Mouse (Mus musculus): ENCODE measurements around the gene Nt5c2. TPM values are rescaled to one million over a fixed set of nuclear protein-coding genes. Genes with fewer than 3 reads are reported as not detected.

The Nt5c2 gene
- 71.8 and 77.9 TPM in 2 replicates for polyA plus RNA-seq (2014; fragmentation: Nextera tagmentation; extraction: Ambion mirVana)

GRCm38 (mm10) chr19:47014447-47015381, at the start of gene Nt5c2, which contains the start of gene Ina:
Nt5c2 (minus strand) TSS chr19:47015153.
Ina (plus strand) TSS chr19:47014698.
- Histone ChIP-seq H3K36me3 (ENCODE audit: control insufficient read depth, insufficient read depth, low read length) (no peaks in the 10 kb centered on the region), H3K27me3 (ENCODE audit: control insufficient read depth, insufficient read depth, low read length) (peaks cover 40% of the 10 kb centered on the region), H3K27ac (ENCODE audit: low read depth, low read length) (peak within 1 kb of the TSS; percentile 62; the same call in 1 of the 2 replicates), H3K9me3 (ENCODE audit: control insufficient read depth, low read length) (no peaks in the 10 kb centered on the region), H3K4me3 (ENCODE audit: low read depth, low read length) (peak within 1 kb of the TSS; percentile 43), H3K9ac (ENCODE audit: low read length) (peak within 1 kb of the TSS; percentile 52), H3K4me2 (ENCODE audit: low read depth, low read length, severe bottlenecking) (peak within 1 kb of the TSS; percentile 69), H3K4me1 (replicated peaks; ENCODE audit: control insufficient read depth, insufficient read depth, low read length) (peaks cover 8% of the 10 kb centered on the region)
- WGBS: under 1% methylated on average over 120 of the region's 124 CpGs
- ATAC-seq (replicated peaks; ENCODE audit: low FRiP score): peak; percentile 75
- DNase-seq (ENCODE audit: low spot score): peak; percentile 74

DNA sequence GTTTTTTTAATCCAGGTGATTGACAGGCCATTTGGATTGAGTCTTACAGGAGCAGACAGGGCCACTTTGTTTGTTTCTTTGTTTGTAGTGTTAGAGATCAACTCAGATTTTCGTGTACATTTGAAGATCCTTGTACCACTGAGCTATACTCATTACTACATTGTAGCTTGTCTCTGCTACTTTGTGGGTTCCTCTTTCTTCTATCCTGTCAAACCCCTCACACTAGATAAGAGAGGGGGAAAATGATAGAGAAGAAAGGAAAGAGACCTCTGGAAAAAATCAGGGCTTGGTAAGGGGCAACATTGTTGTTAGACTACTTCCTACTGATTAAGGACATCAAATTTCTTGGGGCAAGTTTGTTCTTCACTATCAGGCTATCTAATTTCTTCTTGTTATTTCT, 42.7 kb upstream of the Nt5c2 start:
- Histone ChIP-seq H3K9ac (ENCODE audit: low read length) (no peak overlapping the region), H3K36me3 (ENCODE audit: control insufficient read depth, insufficient read depth, low read length) (no peaks in the 10 kb centered on the region), H3K9me3 (ENCODE audit: control insufficient read depth, low read length) (no peaks in the 10 kb centered on the region), H3K27ac (ENCODE audit: low read depth, low read length) (no peak overlapping the region), H3K4me1 (replicated peaks; ENCODE audit: control insufficient read depth, insufficient read depth, low read length) (no peaks in the 10 kb centered on the region), H3K27me3 (ENCODE audit: control insufficient read depth, insufficient read depth, low read length) (no peaks in the 10 kb centered on the region), H3K4me2 (ENCODE audit: low read depth, low read length, severe bottlenecking) (no peak overlapping the region), H3K4me3 (ENCODE audit: low read depth, low read length) (no peak overlapping the region)
- ATAC-seq (replicated peaks; ENCODE audit: low FRiP score) (no peak), DNase-seq (ENCODE audit: low spot score) (no peak)
- WGBS: 69% methylated on average over 1 of the region's 1 CpGs

GRCm38 (mm10) chr19:47053471-47053870, 38.5 kb upstream of the Nt5c2 start:
- ATAC-seq (replicated peaks; ENCODE audit: low FRiP score) (no peak), DNase-seq (ENCODE audit: low spot score) (no peak)
- no peak overlapping the region for H3K4me2 ChIP-seq (ENCODE audit: low read depth, low read length, severe bottlenecking)
- H3K27me3 ChIP-seq (ENCODE audit: control insufficient read depth, insufficient read depth, low read length): no peaks in the 10 kb centered on the region
- no peaks in the 10 kb centered on the region for H3K36me3 ChIP-seq (ENCODE audit: control insufficient read depth, insufficient read depth, low read length)
- no peak overlapping the region for H3K4me3 ChIP-seq (ENCODE audit: low read depth, low read length)
- H3K4me1 ChIP-seq (replicated peaks; ENCODE audit: control insufficient read depth, insufficient read depth, low read length): peaks cover 8% of the 10 kb centered on the region; the same call in 1 of the 2 replicates
- no peaks in the 10 kb centered on the region for H3K9me3 ChIP-seq (ENCODE audit: control insufficient read depth, low read length)
- H3K9ac ChIP-seq (ENCODE audit: low read length): no peak overlapping the region
- 85% methylated on average over 4 of the region's 4 CpGs for WGBS
- no peak overlapping the region for H3K27ac ChIP-seq (ENCODE audit: low read depth, low read length)

- H3K36me3 ChIP-seq (ENCODE audit: control insufficient read depth, insufficient read depth, low read length): no peaks in the 10 kb centered on the region
- ATAC-seq (replicated peaks; ENCODE audit: low FRiP score): no peak
- no peaks in the 10 kb centered on the region for H3K9me3 ChIP-seq (ENCODE audit: control insufficient read depth, low read length)
- no peak overlapping the region for H3K4me2 ChIP-seq (ENCODE audit: low read depth, low read length, severe bottlenecking)
- no peaks in the 10 kb centered on the region for H3K27me3 ChIP-seq (ENCODE audit: control insufficient read depth, insufficient read depth, low read length)
- H3K4me3 ChIP-seq (ENCODE audit: low read depth, low read length): no peak overlapping the region
- H3K27ac ChIP-seq (ENCODE audit: low read depth, low read length): no peak overlapping the region
- WGBS: 87% methylated on average over 4 of the region's 4 CpGs
- no peak for DNase-seq (ENCODE audit: low spot score)
- H3K4me1 ChIP-seq (replicated peaks; ENCODE audit: control insufficient read depth, insufficient read depth, low read length): peaks cover 8% of the 10 kb centered on the region; the same call in 1 of the 2 replicates
- no peak overlapping the region for H3K9ac ChIP-seq (ENCODE audit: low read length)
These were observed 38.0 kb upstream of the Nt5c2 start for GRCm38 (mm10) chr19:47052927-47053326.

GRCm38 (mm10) chr19:47050271-47051032, 35.5 kb upstream of the Nt5c2 start, which contains the start of gene Pcgf6:
Pcgf6 (minus strand) TSS chr19:47050906.
- Histone ChIP-seq H3K4me3 (ENCODE audit: low read depth, low read length) (peak within 1 kb of the TSS; percentile 72), H3K9ac (ENCODE audit: low read length) (peak within 1 kb of the TSS; percentile 84), H3K27me3 (ENCODE audit: control insufficient read depth, insufficient read depth, low read length) (no peaks in the 10 kb centered on the region), H3K4me2 (ENCODE audit: low read depth, low read length, severe bottlenecking) (peak within 1 kb of the TSS; percentile 72), H3K36me3 (ENCODE audit: control insufficient read depth, insufficient read depth, low read length) (peaks cover 4% of the 10 kb centered on the region; the same call in 1 of the 2 replicates), H3K9me3 (ENCODE audit: control insufficient read depth, low read length) (no peaks in the 10 kb centered on the region), H3K27ac (ENCODE audit: low read depth, low read length) (peak within 1 kb of the TSS; percentile 90), H3K4me1 (replicated peaks; ENCODE audit: control insufficient read depth, insufficient read depth, low read length) (peaks cover 8% of the 10 kb centered on the region; the same call in 1 of the 2 replicates)
- DNase-seq (ENCODE audit: low spot score) (peak; percentile 90), ATAC-seq (replicated peaks; ENCODE audit: low FRiP score) (peak; percentile 90)
- under 1% methylated on average over 75 of the region's 75 CpGs for WGBS

DNA sequence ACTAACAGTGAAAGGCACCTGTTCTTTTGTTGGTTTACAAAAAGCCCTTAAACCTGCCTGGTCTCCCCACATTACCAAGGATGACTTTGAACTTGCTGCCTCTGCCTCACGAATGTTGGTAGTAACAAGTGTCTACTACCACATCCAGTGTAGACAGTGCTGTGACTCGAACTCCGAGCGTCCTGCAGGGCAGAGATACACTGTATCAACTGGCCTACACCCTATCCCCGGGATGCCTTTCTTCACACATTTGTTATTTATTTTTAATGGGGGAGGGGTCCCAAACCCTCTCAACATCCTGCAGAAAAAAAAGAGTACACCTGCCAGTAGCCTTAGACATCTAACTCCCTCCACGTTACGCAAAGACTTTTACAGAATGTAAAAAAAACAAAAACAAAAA, 34.9 kb upstream of the Nt5c2 start:
- Histone ChIP-seq H3K27ac (ENCODE audit: low read depth, low read length) (peak overlapping the region; percentile 90), H3K4me1 (replicated peaks; ENCODE audit: control insufficient read depth, insufficient read depth, low read length) (peaks cover 8% of the 10 kb centered on the region; the same call in 1 of the 2 replicates), H3K9me3 (ENCODE audit: control insufficient read depth, low read length) (no peaks in the 10 kb centered on the region), H3K4me2 (ENCODE audit: low read depth, low read length, severe bottlenecking) (peak overlapping the region; percentile 72), H3K4me3 (ENCODE audit: low read depth, low read length) (peak overlapping the region; percentile 72), H3K36me3 (ENCODE audit: control insufficient read depth, insufficient read depth, low read length) (peaks cover 4% of the 10 kb centered on the region; the same call in 1 of the 2 replicates), H3K27me3 (ENCODE audit: control insufficient read depth, insufficient read depth, low read length) (no peaks in the 10 kb centered on the region), H3K9ac (ENCODE audit: low read length) (peak overlapping the region; percentile 84)
- 8% methylated on average over 7 of the region's 7 CpGs for WGBS
- peak; percentile 52; the same call in 1 of the 2 replicates for ATAC-seq (replicated peaks; ENCODE audit: low FRiP score)
- no peak for DNase-seq (ENCODE audit: low spot score)

- peak overlapping the region; percentile 72 for H3K4me2 ChIP-seq (ENCODE audit: low read depth, low read length, severe bottlenecking)
- no peak overlapping the region for H3K27ac ChIP-seq (ENCODE audit: low read depth, low read length)
- no peak for DNase-seq (ENCODE audit: low spot score)
- H3K27me3 ChIP-seq (ENCODE audit: control insufficient read depth, insufficient read depth, low read length): no peaks in the 10 kb centered on the region
- H3K36me3 ChIP-seq (ENCODE audit: control insufficient read depth, insufficient read depth, low read length): peaks cover 4% of the 10 kb centered on the region; the same call in 1 of the 2 replicates
- 73% methylated on average over 4 of the region's 4 CpGs for WGBS
- no peak overlapping the region for H3K9ac ChIP-seq (ENCODE audit: low read length)
- peak overlapping the region; percentile 72; the same call in 1 of the 2 replicates for H3K4me3 ChIP-seq (ENCODE audit: low read depth, low read length)
- peaks cover 8% of the 10 kb centered on the region; the same call in 1 of the 2 replicates for H3K4me1 ChIP-seq (replicated peaks; ENCODE audit: control insufficient read depth, insufficient read depth, low read length)
- no peak for ATAC-seq (replicated peaks; ENCODE audit: low FRiP score)
- H3K9me3 ChIP-seq (ENCODE audit: control insufficient read depth, low read length): no peaks in the 10 kb centered on the region
These were observed 34.1 kb upstream of the Nt5c2 start for GRCm38 (mm10) chr19:47049061-47049460.

GRCm38 (mm10) chr19:47047236-47047833, 32.4 kb upstream of the Nt5c2 start:
- DNase-seq (ENCODE audit: low spot score) (no peak), ATAC-seq (replicated peaks; ENCODE audit: low FRiP score) (no peak)
- no peak overlapping the region for H3K4me2 ChIP-seq (ENCODE audit: low read depth, low read length, severe bottlenecking)
- no peak overlapping the region for H3K4me3 ChIP-seq (ENCODE audit: low read depth, low read length)
- H3K9me3 ChIP-seq (ENCODE audit: control insufficient read depth, low read length): no peaks in the 10 kb centered on the region
- H3K36me3 ChIP-seq (ENCODE audit: control insufficient read depth, insufficient read depth, low read length): peaks cover 4% of the 10 kb centered on the region; the same call in 1 of the 2 replicates
- H3K27ac ChIP-seq (ENCODE audit: low read depth, low read length): no peak overlapping the region
- peaks cover 8% of the 10 kb centered on the region; the same call in 1 of the 2 replicates for H3K4me1 ChIP-seq (replicated peaks; ENCODE audit: control insufficient read depth, insufficient read depth, low read length)
- no peaks in the 10 kb centered on the region for H3K27me3 ChIP-seq (ENCODE audit: control insufficient read depth, insufficient read depth, low read length)
- 84% methylated on average over 13 of the region's 13 CpGs for WGBS
- H3K9ac ChIP-seq (ENCODE audit: low read length): no peak overlapping the region
